Mouse (Mus musculus) telencephalon, adult 2 months (tissue): ENCODE results near the gene Sh2d2a.
A peak's percentile ranks its signal among the peaks of the same experiment; 100 is the strongest.
"Not testable (repeated sequence)": the region's sequence is repeated elsewhere in the genome, so short reads cannot be mapped to it uniquely, and the experiment has no call there.

Source experiments
- DNase-seq: peaks from one replicate; pipeline ENCODE4 v3.0.0-alpha.2; 2011; ENCODE audit warnings: low read depth, low spot score

The Sh2d2a gene

GRCm38 (mm10) chr3:87855936-87856335 lies 9.4 kb downstream of the Sh2d2a start:
- no peak for DNase-seq

DNA sequence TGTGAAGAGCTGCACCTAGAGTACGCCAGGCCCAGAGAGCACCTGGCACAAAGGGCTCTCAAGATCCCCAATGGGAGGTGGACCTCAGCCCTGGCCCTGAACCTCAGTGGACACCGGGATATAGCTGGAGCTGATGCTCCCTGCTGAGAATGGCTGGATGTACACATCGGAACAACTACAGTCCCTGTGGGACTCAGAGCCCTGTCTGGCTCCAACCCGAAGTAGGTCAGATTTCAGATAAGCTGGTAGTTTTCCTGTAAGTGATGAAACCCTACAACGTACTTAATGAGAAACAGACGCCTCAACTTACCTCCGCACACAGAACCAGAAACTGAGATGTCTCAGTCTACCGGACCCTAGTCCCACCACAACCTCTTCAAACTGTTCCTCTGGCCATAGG lies 11.1 kb downstream of the Sh2d2a start:
- no peak for DNase-seq

GRCm38 (mm10) chr3:87859813-87860212 lies 13.3 kb downstream of the Sh2d2a start:
- DNase-seq: peak; percentile 50

- DNase-seq: not testable (repeated sequence)
Measured at GRCm38 (mm10) chr3:87864111-87864510, 17.6 kb downstream of the Sh2d2a start.

- DNase-seq: no peak
Measured at GRCm38 (mm10) chr3:87877730-87878129, 31.2 kb downstream of the Sh2d2a start.

- no peak for DNase-seq
Measured at GRCm38 (mm10) chr3:87884291-87884690, 37.7 kb downstream of the Sh2d2a start.

DNA sequence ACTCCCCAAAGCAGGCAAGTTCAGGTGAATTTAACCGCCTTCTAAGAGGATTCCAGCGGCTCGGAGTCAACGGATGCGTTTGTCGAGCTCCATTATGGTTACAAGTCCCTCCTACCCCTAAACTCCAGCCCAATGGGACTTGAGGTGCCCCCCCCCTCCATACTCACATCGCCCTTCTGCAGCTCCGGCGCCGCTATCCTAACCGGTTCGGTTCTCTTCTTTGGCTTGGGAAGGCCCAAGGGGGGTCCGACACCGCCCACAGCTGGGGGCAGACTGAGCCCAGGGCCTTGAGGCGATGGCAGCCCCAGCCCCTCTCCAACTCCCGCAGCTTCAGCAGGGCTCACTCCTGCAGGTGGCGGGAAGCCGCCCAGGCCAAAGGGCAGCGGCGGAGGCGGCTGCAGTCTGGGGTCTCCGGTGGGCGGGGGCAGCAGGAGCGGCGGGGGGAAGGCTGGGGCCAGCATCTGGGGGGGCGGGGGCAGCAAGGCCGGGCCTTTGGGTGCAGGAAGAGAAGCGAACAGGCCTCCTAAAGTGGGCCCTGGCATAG lies 38.2 kb downstream of the Sh2d2a start:
- DNase-seq: no peak

- DNase-seq: peak; percentile 100
Measured at GRCm38 (mm10) chr3:87885281-87886003, 38.9 kb downstream of the Sh2d2a start, which contains the start of gene Prcc. TSS of gene Prcc (minus strand) at chr3:87885608.

DNA sequence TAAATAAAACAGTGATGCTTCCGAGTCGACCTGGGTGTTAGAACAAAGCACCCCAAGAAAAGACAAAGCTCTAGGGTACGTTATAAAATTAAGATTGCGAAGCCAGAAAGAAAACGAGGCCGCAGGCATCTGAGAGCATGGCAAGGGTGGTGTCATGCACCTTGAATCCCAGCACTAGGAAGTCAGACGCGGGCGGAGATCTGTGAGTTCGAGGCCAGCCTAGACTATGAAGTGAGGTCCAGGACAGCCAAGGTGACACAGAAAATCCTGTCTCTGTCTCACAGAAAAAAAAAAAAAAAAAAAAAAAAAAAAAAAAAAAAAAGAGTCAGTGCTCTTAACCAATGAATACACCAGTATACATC lies 39.4 kb downstream of the Sh2d2a start:
- no peak for DNase-seq

DNA sequence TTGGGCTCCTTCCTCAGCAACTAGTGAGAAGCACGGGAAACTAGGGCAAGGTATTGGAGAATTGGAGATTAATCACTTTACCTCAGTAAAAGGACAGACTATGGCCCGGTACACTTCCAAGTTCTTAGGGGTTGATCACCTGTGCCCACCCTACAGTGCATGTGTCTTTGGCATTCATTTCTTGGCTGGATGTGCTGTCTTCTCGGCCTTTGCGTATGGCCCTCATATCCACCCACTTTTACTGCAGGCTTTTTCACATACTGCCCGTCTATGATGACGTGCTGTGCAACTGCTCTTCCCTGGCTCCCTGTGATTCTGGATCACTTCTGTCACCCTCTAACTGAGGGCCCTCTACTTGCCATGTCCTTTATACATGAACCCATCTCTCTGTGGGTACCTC lies 39.9 kb downstream of the Sh2d2a start:
- DNase-seq: no peak

DNA sequence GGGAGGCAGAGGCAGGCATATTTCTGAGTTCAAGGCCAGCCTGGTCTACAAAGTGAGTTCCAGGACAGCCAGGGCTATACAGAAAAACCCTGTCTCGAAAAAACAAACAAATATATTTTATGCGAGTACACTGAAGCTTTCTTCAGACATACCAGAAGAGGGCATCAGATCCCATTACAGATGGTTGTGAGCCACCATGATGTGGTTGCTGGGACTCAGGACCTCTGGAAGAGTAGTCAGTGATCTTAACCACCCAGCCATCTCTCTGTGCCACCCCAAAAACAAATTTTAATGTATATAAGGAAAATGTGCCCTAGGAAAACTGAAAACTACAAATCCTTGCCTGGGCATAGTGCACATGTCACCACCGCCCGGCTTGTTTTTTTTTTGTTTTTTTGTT lies 40.8 kb downstream of the Sh2d2a start:
- not testable (repeated sequence) for DNase-seq

DNA sequence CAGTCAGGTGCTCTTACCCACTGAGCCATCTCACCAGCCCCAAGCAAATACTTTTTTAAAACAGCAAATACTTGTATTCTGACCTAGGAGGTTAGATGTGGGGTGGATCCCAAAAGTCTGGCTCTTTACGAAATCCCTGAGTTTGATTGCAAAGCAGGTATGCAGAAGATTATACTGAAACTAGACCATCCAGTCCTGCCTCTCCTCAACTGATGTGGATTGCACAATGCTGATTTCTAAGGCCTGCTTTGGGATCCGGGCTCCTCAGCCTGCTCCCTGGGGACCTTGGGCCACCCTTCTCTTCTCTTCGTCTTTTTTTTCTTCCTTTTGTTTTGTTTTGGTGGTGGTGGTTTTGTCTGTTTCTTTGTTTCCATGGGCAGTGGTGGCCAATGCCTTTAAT lies 44.9 kb downstream of the Sh2d2a start:
- DNase-seq: no peak

DNA sequence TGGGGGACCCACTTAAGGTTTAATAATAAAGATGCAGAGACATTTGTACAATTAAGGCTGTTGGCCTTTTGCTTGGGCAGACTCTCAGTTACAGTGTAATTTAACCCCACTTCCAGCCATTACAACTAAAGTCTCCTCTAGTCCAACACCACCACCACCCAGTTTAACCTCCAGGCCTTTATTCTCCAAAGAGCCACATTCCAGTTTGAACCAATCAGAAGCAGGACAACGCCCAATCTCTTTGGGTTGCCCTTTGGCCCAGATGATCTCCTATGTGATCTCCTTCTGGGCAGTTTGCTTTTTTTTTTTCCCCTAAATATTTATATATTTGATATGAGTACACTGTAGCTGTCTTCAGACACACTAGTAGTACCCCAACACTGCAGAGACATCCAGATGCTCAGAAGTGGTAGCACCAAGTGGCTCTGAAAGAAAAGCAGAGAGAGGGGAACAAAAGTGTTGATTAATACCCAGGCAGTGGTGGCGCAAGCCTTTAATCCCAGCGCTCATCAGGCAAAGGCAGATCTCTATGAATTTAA lies 46.9 kb downstream of the Sh2d2a start:
- DNase-seq: no peak

- DNase-seq: no peak
Measured at GRCm38 (mm10) chr3:87899266-87899665, 52.7 kb downstream of the Sh2d2a start.

DNA sequence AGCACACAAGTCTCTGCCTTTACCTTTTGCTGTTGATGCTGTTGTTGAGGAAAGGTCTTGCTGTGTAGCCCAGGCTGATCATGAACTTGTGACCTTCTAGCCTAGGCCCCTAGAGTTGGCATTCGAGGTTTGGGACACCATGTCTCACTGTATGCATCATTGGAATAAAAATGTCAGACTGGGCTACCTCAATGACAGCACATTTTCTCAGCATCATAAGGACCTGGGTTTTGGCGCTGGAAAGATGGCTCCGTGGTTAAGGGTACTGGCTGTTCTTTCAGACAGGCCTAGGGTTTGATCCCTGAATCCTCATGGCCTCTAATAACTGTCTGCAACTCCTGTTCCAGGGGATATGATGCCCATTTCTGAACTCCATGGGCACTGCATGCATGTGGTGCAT lies 53.2 kb downstream of the Sh2d2a start:
- no peak for DNase-seq

DNA sequence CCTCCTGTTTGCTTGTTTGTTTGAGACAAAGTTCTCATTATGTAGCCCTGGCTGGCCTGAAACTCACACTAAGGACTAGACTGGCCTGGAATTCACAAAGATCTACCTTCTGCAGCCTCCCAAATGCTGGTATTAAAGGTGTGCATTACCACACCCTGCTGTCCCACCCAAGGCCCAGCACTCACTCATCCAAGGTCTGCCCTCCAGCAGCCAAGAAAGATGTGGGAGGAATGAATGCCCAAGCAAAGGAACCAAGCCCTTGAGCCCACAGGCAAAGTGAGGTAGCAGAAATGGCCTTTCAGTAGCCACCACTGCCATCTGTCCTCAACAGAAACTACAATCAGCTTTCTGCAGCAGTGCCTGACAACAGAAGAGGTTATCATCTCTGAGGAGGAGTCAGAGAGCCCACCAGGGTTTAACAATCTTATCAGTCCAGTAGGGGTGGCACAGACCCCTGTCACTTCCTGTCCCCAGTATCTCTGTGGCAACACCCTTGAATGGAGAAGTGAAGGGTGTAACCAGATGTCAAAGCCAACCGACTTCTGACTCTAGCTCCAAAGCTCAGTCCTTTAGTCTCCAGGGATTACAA lies 54.6 kb downstream of the Sh2d2a start:
- no peak for DNase-seq

DNA sequence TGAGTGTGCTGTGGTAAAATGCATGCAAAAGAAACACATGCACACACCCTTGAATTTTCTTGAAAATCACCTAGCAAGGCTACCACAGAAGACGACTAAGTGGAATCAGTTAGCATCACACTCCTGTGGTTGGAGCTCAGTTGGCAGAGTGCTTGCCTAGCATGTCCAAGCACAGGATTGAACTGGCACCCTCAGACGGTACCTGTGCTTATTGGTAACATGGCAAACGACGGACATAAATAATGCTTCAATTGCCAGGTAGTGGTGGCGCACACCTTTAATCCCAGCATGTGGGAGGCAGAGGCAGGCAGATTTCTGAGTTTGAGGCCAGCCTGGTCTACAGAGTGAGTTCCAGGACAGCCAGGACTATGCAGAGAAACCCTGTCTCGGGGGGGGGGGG lies 55.4 kb downstream of the Sh2d2a start:
- not testable (repeated sequence) for DNase-seq

DNA sequence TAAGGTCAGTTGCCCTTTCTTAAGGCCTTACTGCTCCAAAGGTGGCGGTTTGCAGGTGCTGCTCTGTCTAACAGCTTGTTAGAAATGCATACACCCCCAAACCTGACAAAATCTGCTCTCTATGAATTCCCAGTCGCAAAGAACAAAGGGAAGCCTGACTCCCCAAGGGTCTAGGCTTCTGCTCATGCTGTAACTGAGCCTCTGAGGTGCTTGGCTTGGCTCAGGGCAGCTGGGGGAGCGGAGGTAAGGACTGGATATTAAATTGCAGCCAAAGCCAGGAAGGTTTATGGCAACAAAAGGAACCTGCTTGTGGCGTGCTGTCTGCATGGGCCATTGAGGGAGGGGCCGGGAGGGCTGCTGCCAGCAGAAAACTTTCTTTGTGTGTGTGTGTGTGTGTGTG lies 57.3 kb downstream of the Sh2d2a start:
- DNase-seq: no peak
